Mouse (Mus musculus) thymus, adult 2 months (tissue): ENCODE results near the gene Dysf.

Source experiments
- CTCF ChIP-seq: fragments of 200-500 bp; IDR thresholded peaks from 2 replicates; pipeline ENCODE4 v1.5.1; 2012; ENCODE audit warnings: mild to moderate bottlenecking, control low read depth, low read length, moderate library complexity, borderline replicate concordance; ENCODE audit not compliant: control insufficient read depth, poor library complexity, insufficient read depth; ENCODE audit errors: extremely low read depth
- POLR2A ChIP-seq: fragments of 200-500 bp; IDR thresholded peaks from 2 replicates; pipeline ENCODE4 v1.6.1; 2012; ENCODE audit warnings: mild to moderate bottlenecking, low read length, control low read depth, moderate library complexity; ENCODE audit not compliant: control insufficient read depth, poor library complexity, insufficient read depth; ENCODE audit errors: extremely low read depth

DNA sequence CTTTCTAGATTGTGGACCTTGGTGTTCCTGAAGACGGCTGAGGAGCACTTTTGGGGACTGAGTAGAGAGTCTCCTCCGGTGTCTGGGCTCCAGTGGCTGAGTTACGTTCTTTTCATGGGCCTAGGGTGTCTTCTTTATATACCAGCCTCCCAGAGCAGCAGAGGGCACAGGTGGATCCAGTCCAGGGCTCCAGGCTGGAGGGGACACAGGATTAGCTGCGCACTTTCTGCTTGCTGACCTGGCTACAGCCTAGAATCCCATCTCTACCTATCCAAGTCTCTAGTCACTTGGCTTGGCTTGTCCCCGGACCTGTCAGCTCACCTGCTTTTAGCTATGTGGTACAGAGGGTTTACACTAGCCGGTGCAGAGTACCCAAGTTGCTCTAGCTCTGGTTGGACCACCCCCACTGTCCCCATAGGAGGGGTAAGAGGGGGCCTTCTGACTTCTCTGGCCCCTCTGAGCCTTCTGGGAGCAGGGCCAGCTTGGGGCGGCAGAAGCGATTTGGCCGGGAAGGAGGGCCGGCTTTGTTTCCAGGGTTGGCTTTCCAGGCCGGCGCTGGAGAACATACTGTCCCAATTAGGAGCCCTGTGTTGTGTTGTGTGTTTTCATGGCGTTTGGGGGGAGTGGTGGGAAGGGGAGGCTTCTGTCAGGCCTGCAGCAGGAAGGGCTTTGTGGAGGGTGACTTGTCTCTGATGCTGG lies 201.5 kb downstream of the Dysf start:
- TF ChIP-seq CTCF (no peak), POLR2A (no peak)
